Mouse (Mus musculus): ENCODE results near the gene Pth2. TPM values are rescaled to one million over a fixed set of nuclear protein-coding genes. Genes with fewer than 3 reads are reported as not detected.

Pth2 gene
- total RNA-seq, 2 experiments from 2014 or later = not detected

DNA sequence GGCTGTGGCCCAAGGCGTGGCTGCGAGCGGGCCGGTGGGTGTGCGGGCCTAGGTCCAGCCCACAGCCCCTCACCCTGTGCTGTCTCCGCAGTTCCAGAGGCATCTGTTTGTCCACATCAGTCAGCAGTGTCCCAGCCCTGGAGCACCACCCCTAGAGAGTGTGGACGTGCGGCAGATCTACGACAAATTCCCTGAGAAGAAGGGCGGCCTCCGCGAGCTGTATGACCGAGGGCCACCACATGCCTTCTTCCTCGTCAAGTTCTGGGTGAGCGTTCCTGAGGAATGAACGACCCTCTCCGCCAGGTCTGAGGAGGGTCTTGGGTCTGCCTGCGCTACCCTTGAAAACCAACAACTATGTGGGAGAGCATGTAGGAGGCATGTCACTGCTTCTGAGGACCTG, 47.8 kb downstream of the Pth2 start:
- no peak for DNase-seq
- intact Hi-C loops (cut with DNase I) = no loop called here

DNA sequence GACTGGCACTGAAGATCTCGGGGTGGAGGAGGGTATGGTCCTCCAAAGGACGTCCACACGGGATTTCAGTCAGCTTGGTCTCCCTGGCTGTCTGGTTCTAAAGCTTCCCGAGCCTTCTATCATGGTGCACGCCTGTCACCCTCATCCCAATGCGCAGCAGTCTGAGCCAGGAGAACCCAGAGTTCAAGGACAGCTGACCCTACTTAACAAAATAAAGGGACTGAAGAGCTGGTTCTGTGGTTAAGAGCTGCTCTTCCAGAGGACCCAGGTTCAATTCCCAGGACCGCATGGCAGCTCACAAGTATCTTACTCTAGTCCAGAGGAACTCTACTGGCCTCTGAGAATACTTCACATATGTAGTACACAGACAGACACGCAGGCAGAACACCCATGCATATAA, 48.3 kb downstream of the Pth2 start:
- intact Hi-C loops (cut with DNase I) = no loop called here
- no peak for DNase-seq

DNA sequence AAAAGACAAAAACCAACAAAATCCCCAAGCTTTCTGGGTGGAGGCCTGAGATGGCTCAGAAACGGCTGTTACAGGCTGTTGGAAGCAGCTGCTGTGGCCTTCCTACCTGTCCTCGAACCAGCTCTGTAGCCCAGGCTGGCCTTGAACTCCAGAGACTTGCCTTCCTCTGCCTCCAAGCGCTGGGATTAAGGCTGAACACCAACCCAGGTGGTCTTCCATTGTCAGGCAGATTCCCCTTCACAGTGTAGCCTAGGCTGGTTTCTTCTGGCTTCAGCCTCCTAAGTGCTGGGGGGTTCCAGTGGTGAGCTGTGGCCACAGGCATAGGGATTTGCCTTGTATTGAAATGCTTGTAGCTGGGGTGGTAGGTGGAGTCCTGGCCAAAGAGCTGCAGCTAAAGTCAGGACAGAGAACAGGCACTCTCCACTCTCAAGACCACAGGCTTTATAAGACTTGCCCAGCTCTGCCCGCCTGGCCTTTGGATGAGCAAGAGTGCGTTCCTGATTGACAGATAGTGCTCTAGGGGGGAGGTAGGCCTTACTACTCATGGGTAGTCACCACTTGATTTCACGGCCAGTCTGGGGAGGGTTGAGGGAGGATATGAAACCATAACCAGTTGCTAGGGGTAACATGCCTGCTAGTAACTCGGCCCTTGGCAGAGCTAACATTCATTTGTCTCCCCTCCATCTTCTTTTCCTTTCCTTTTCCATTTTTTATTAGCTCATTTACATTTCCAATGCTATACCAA, 48.8 kb downstream of the Pth2 start:
- no peak for DNase-seq
- intact Hi-C loops (cut with DNase I) = no loop called here

DNA sequence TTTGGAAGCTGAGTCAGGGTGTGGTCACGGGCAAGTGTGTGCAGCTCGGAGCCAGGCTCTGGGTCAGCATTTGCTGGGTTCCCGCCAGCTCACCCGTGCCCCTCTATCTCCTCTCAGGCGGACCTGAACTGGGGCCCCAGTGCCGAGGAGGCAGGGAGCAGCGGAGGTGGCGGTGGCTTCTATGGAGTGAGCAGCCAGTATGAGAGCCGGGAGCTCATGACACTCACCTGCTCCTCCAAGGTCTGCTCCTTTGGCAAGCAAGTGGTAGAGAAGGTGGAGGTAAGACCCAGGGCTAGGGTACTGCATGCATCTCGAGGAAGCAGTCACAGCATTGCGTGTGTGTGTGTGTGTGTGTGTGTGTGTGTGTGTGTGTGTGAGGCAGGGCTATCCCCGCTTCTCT, 50.4 kb downstream of the Pth2 start:
- intact Hi-C loops (cut with DNase I) = no loop called here
- DNase-seq = no peak

Small RNA genes lying within 50 kb of the gene (microRNA-seq; reads per million reads assigned to microRNA genes)
- gene Mir7055 (ENCODE audit: borderline number of aligned reads in 2 of 2) = 0 reads per million in 2 experiments

Other genes with a start within 250 kb of the Pth2 start
- gene Tsks, start 237.8 kb upstream of the Pth2 start, total RNA-seq (2021) = not detected
- gene Cpt1c, start 206.1 kb upstream of the Pth2 start, total RNA-seq (2021) = 1 to 10 TPM; 1.4 to 2.1 TPM
- gene Prmt1, start 194.4 kb upstream of the Pth2 start, total RNA-seq (2021) = 100 to 1,000 TPM; 104 to 107 TPM
- gene Irf3, start 183.3 kb upstream of the Pth2 start, total RNA-seq (2021) = 10 to 100 TPM; 27.3 to 31.7 TPM
- 10 to 100 TPM; 10.2 to 11.2 TPM for gene Bcl2l12, start 182.3 kb upstream of the Pth2 start, total RNA-seq (2021)
- gene Scaf1, start 164.6 kb upstream of the Pth2 start, total RNA-seq (2021) = 10 to 100 TPM; 48.0 to 48.1 TPM
- 10 to 100 TPM; 45.1 to 53.3 TPM for gene Rras, start 163.0 kb upstream of the Pth2 start, total RNA-seq (2021)
- 10 to 100 TPM; 23.4 to 29.4 TPM for gene Prr12, start 128.1 kb upstream of the Pth2 start, total RNA-seq (2021)
- 10 to 100 TPM; 30.3 to 32.1 TPM for gene Nosip, start 118.6 kb upstream of the Pth2 start, total RNA-seq (2021)
- gene Prrg2, start 118.3 kb upstream of the Pth2 start, total RNA-seq (2021) = 1 to 10 TPM; 7.7 to 7.9 TPM
- gene Rcn3, start 88.8 kb upstream of the Pth2 start, total RNA-seq (2021) = 10 to 100 TPM; 26.4 to 28.1 TPM
- gene Fcgrt, start 77.1 kb upstream of the Pth2 start, total RNA-seq (2021) = 10 to 100 TPM; 77.1 to 84.5 TPM
- gene Rps11, start 56.6 kb upstream of the Pth2 start, total RNA-seq (2021) = 100 to 1,000 TPM; 567 to 587 TPM
- gene Rpl13a, start 52.2 kb upstream of the Pth2 start, total RNA-seq (2021) = 100 to 1,000 TPM; 580 to 665 TPM
- not detected for gene Gm45713, start 44.8 kb upstream of the Pth2 start, total RNA-seq (2021)
- gene Flt3l, start 44.6 kb upstream of the Pth2 start, total RNA-seq (2021) = 10 to 100 TPM in 1 of 2 experiments, 1 to 10 TPM in 1; 7.0 to 16.1 TPM
- 10 to 100 TPM; 41.8 to 43.1 TPM for gene Pih1d1, start 26.7 kb upstream of the Pth2 start, total RNA-seq (2021)
- gene Aldh16a1, start 26.4 kb upstream of the Pth2 start, total RNA-seq (2021) = 10 to 100 TPM; 20.6 to 22.8 TPM
- gene Slc17a7, start 17.0 kb upstream of the Pth2 start, total RNA-seq (2021) = 10 to 100 TPM; 19.7 to 21.0 TPM
- not detected for gene Gfy, start 1.4 kb upstream of the Pth2 start, total RNA-seq (2021)
- not detected for gene Ccdc155, start 23.9 kb downstream of the Pth2 start, total RNA-seq (2021)
- gene Dkkl1, start 31.2 kb downstream of the Pth2 start, total RNA-seq (2021) = not detected
- gene Tead2, start 34.8 kb downstream of the Pth2 start, total RNA-seq (2021) = 10 to 100 TPM; 10.3 to 11.4 TPM
- 1 to 10 TPM; 2.8 to 4.4 TPM for gene Cd37, start 58.1 kb downstream of the Pth2 start, total RNA-seq (2021)
- gene Slc6a16, start 60.1 kb downstream of the Pth2 start, total RNA-seq (2021) = not detected
- not detected for gene Slc6a21, start 96.5 kb downstream of the Pth2 start, total RNA-seq (2021)
- gene Trpm4, start 152.8 kb downstream of the Pth2 start, total RNA-seq (2021) = 10 to 100 TPM; 24.6 to 27.4 TPM
- 100 to 1,000 TPM; 842 to 873 TPM for gene Hrc, start 154.3 kb downstream of the Pth2 start, total RNA-seq (2021)
- not detected for gene Ppfia3, start 186.0 kb downstream of the Pth2 start, total RNA-seq (2021)
- 1 to 10 TPM; 1.3 to 1.7 TPM for gene Lin7b, start 189.6 kb downstream of the Pth2 start, total RNA-seq (2021)
- 10 to 100 TPM; 92.8 to 95.9 TPM for gene Snrnp70, start 214.7 kb downstream of the Pth2 start, total RNA-seq (2021)
- gene Kcna7, start 224.7 kb downstream of the Pth2 start, total RNA-seq (2021) = 1 to 10 TPM; 4.5 to 5.8 TPM
- gene Ntf5, start 232.7 kb downstream of the Pth2 start, total RNA-seq (2021) = under 1 TPM in 1 of 2 experiments, not detected in 1; 0.30 TPM
- gene Lhb, start 239.8 kb downstream of the Pth2 start, total RNA-seq (2021) = not detected

Data from heart, postnatal 36 days (tissue).